Mouse (Mus musculus): ENCODE measurements around the gene Cenpj.

Gene Cenpj

GRCm38 (mm10) chr14:56575416-56575815 lies at the start of gene Cenpj, which contains the start of gene Parp4:
Cenpj (minus strand) TSS chr14:56575425.
Parp4 (plus strand) TSS chr14:56575619.
- DNase-seq: peak; percentile 78 to 79

GRCm38 (mm10) chr14:56620425-56620824 lies 45.2 kb upstream of the Cenpj start:
- no peak for DNase-seq

- DNase-seq: no peak
Measured at GRCm38 (mm10) chr14:56617470-56617869, 42.2 kb upstream of the Cenpj start.

- DNase-seq: no peak
Measured at GRCm38 (mm10) chr14:56613212-56613611, 38.0 kb upstream of the Cenpj start.

- DNase-seq: no peak
Measured at GRCm38 (mm10) chr14:56605136-56605535, 29.9 kb upstream of the Cenpj start.

- no peak for DNase-seq
Measured at GRCm38 (mm10) chr14:56604438-56604837, 29.2 kb upstream of the Cenpj start.

GRCm38 (mm10) chr14:56602069-56602468 lies 26.8 kb upstream of the Cenpj start:
- no peak for DNase-seq

- peak; percentile 48 to 54 for DNase-seq
Measured at GRCm38 (mm10) chr14:56598759-56599158, 23.5 kb upstream of the Cenpj start.

GRCm38 (mm10) chr14:56594811-56595210 lies 19.6 kb upstream of the Cenpj start:
- DNase-seq: no peak

- peak; percentile 34 to 49 for DNase-seq
Measured at GRCm38 (mm10) chr14:56592191-56592590, 17.0 kb upstream of the Cenpj start.

GRCm38 (mm10) chr14:56582294-56582693 lies 7.1 kb upstream of the Cenpj start:
- no peak for DNase-seq

GRCm38 (mm10) chr14:56581117-56581516 lies 5.9 kb upstream of the Cenpj start:
- no peak for DNase-seq

GRCm38 (mm10) chr14:56579011-56579410 lies 3.8 kb upstream of the Cenpj start:
- no peak for DNase-seq

GRCm38 (mm10) chr14:56575969-56576901 lies 1.0 kb upstream of the Cenpj start:
- DNase-seq: no peak

- DNase-seq: no peak
Measured at GRCm38 (mm10) chr14:56572546-56572945, 2.7 kb downstream of the Cenpj start.

GRCm38 (mm10) chr14:56571310-56572093 lies 3.7 kb downstream of the Cenpj start:
- peak; percentile 95 to 96 for DNase-seq

GRCm38 (mm10) chr14:56569041-56569440 lies 6.2 kb downstream of the Cenpj start:
- no peak for DNase-seq

- DNase-seq: no peak
Measured at GRCm38 (mm10) chr14:56567476-56567875, 7.7 kb downstream of the Cenpj start.

GRCm38 (mm10) chr14:56559134-56559533 lies 16.1 kb downstream of the Cenpj start:
- DNase-seq: no peak

GRCm38 (mm10) chr14:56554716-56555115 lies 20.5 kb downstream of the Cenpj start:
- DNase-seq: no peak

GRCm38 (mm10) chr14:56553331-56553730 lies 21.9 kb downstream of the Cenpj start:
- DNase-seq: no peak

- no peak for DNase-seq
Measured at GRCm38 (mm10) chr14:56552924-56553323, 22.3 kb downstream of the Cenpj start.

- peak; percentile 79 to 89 for DNase-seq
Measured at GRCm38 (mm10) chr14:56550960-56551359, 24.3 kb downstream of the Cenpj start.

- no peak for DNase-seq
Measured at GRCm38 (mm10) chr14:56545491-56545890, 29.7 kb downstream of the Cenpj start.

Measured in cerebellum, adult 18-20 months (tissue).